Mouse (Mus musculus) forebrain, embryonic 15.5 days (tissue): ENCODE measurements around the gene Flot2. TPM values are rescaled to one million over a fixed set of nuclear protein-coding genes. Genes with fewer than 3 reads are reported as not detected.

Experiments
- ATAC-seq: fragments of 200-750 bp; cut with Nextera tagmentation; replicated peaks from 2 replicates; pipeline ENCODE4 v1.8.0; 2017; ENCODE audit warnings: mild to moderate bottlenecking, moderate TSS enrichment, moderate library complexity
- H3K27ac ChIP-seq: fragments of 300-500 bp; sonication (generic); replicated peaks from 2 replicates; pipeline ENCODE4 v1.5.1; 2015; ENCODE audit warnings: mild to moderate bottlenecking, inconsistent platforms
- H3K27me3 ChIP-seq: fragments of 300-500 bp; sonication (generic); 2 replicates; pipeline ENCODE4 v1.6.1; 2015; ENCODE audit warnings: inconsistent platforms
- H3K36me3 ChIP-seq: fragments of 300-500 bp; sonication (generic); 2 replicates; pipeline ENCODE4 v1.6.1; 2015; ENCODE audit warnings: mild to moderate bottlenecking, inconsistent platforms
- H3K4me1 ChIP-seq: fragments of 300-500 bp; sonication (generic); 2 replicates; pipeline ENCODE4 v1.6.1; 2015; ENCODE audit warnings: inconsistent platforms
- H3K4me2 ChIP-seq: fragments of 300-500 bp; sonication (generic); replicated peaks from 2 replicates; pipeline ENCODE4 v1.6.1; 2015; ENCODE audit warnings: mild to moderate bottlenecking, inconsistent platforms
- H3K4me3 ChIP-seq: fragments of 300-500 bp; sonication (generic); 2 replicates; pipeline ENCODE4 v1.5.1; 2015; ENCODE audit warnings: mild to moderate bottlenecking, inconsistent platforms
- H3K9ac ChIP-seq: fragments of 300-500 bp; sonication (generic); replicated peaks from 2 replicates; pipeline ENCODE4 v1.6.1; 2015; ENCODE audit warnings: mild to moderate bottlenecking, inconsistent platforms
- H3K9me3 ChIP-seq: fragments of 300-500 bp; sonication (generic); 2 replicates; pipeline ENCODE4 v1.6.1; 2016; ENCODE audit warnings: inconsistent platforms
- WGBS: fragments of 180-500 bp; shearing (Covaris S2); methylation state at CpG from one replicate; pipeline ENCODE4 v1.1.7; 2015; ENCODE audit warnings: mixed read lengths; 5-methylcytosine and 5-hydroxymethylcytosine counted together
- polyA plus RNA-seq: library from polyadenylated mRNA; unstranded; fragments of >200 nt; fragmentation: Nextera tagmentation; extraction: Ambion mirVana; gene quantifications from 2 replicates; pipeline ENCODE4 v1.2.1, GENCODE M21; 2015

The Flot2 gene
- polyA plus RNA-seq, 1 experiment from 2014 or later: 98.3 TPM

DNA sequence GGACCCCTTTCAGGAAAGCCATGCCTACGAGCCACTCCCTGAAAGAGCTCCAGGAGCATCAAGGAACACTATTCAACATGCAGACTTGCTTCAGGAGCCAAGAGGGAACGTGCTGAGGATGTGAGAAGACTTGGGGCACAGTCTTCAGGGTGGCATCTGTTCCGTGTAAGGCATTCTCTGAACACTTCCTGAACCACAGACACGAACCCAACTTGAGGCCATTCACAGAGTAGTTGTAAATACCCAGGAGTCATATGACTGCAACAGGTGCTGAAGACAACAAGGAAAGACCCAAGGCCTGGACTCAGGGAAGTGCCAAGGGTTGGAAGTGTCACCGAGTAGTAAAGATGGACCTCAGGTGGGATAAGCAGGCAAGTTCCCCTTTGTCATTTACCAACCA lies 29.8 kb downstream of the Flot2 start:
- no peak overlapping the region for H3K9ac ChIP-seq
- H3K4me2 ChIP-seq: no peak overlapping the region
- H3K9me3 ChIP-seq: no peaks in the 10 kb centered on the region
- no peaks in the 10 kb centered on the region for H3K4me1 ChIP-seq
- no peaks in the 10 kb centered on the region for H3K27me3 ChIP-seq
- no peak overlapping the region for H3K4me3 ChIP-seq
- WGBS: 74% methylated on average over 5 of the region's 5 CpGs
- no peak overlapping the region for H3K27ac ChIP-seq
- peaks cover 7% of the 10 kb centered on the region; the same call in 1 of the 2 replicates for H3K36me3 ChIP-seq
- ATAC-seq: no peak

DNA sequence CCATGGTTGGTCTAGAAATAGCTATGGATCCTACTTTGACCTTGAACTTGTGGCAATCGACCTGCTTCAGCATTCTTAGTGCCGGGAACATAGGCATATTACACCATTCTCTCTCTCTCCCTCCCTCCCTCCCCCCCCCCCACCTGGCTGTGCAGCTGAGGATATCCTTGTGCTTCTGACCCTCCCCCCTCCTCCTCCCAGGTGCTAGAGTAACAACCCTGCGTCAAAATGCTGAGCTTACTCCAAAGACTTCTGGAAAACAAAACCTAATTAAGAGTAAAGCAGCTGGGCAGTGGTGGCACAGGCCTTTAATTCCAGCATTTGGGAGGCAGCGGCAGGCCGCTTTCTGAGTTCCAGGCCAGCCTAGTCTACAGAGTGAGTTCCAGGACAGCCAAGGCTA lies 31.4 kb downstream of the Flot2 start:
- H3K4me3 ChIP-seq: no peak overlapping the region
- no peak overlapping the region for H3K27ac ChIP-seq
- no peak overlapping the region for H3K9ac ChIP-seq
- no peaks in the 10 kb centered on the region for H3K27me3 ChIP-seq
- H3K36me3 ChIP-seq: peaks cover 17% of the 10 kb centered on the region
- H3K4me1 ChIP-seq: no peaks in the 10 kb centered on the region
- H3K9me3 ChIP-seq: no peaks in the 10 kb centered on the region
- 86% methylated on average over 5 of the region's 5 CpGs for WGBS
- H3K4me2 ChIP-seq: no peak overlapping the region
- ATAC-seq: no peak

GRCm38 (mm10) chr11:78069646-78070045 lies 31.9 kb downstream of the Flot2 start:
- no peak overlapping the region for H3K4me2 ChIP-seq
- no peaks in the 10 kb centered on the region for H3K9me3 ChIP-seq
- no peaks in the 10 kb centered on the region for H3K4me1 ChIP-seq
- 84% methylated on average over 6 of the region's 6 CpGs for WGBS
- H3K27me3 ChIP-seq: no peaks in the 10 kb centered on the region
- H3K27ac ChIP-seq: no peak overlapping the region
- peaks cover 22% of the 10 kb centered on the region for H3K36me3 ChIP-seq
- H3K9ac ChIP-seq: no peak overlapping the region
- ATAC-seq: no peak
- H3K4me3 ChIP-seq: no peak overlapping the region

- no peaks in the 10 kb centered on the region for H3K4me1 ChIP-seq
- no peaks in the 10 kb centered on the region for H3K9me3 ChIP-seq
- H3K36me3 ChIP-seq: peaks cover 39% of the 10 kb centered on the region
- H3K4me2 ChIP-seq: no peak overlapping the region
- no peak overlapping the region for H3K4me3 ChIP-seq
- H3K27ac ChIP-seq: no peak overlapping the region
- no peak for ATAC-seq
- H3K27me3 ChIP-seq: no peaks in the 10 kb centered on the region
- H3K9ac ChIP-seq: no peak overlapping the region
- 87% methylated on average over 5 of the region's 5 CpGs for WGBS
Measured at GRCm38 (mm10) chr11:78071938-78072337, 34.2 kb downstream of the Flot2 start.

DNA sequence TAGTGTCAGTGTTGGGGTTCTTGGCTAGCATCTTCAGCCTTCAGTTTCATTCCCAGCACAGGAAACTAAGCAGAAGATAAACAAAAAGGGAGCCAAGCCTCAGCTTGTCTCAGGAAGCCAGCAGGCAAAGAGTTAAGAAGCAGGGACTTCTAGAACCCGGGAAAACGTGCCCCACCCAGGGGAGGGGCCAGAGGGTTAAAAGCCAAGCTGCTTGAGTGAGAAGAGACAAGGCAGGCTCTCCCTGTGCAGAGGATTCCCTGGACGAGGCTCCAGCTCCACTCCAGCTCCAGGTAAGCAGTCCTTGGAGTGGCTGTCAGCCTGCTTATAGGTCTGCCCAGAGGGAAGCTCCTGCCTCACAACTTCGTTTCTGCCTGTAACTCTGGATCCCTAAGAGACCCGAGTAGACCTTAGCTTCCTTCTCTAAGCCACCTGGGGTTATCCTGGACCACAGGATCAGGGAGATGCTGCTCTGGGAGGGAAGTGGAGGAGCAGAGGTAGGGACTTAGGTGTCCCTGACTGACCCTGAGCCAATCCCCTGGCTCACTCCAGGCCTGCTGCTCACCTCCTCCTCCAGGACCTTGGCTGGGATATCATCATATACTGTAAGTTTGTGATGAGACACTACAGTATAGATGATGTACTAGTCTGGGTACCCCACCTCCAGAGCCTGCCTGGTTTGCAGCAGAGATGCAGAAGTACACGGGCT lies 34.8 kb downstream of the Flot2 start:
- Histone ChIP-seq H3K27me3 (no peaks in the 10 kb centered on the region), H3K36me3 (peaks cover 43% of the 10 kb centered on the region), H3K4me1 (no peaks in the 10 kb centered on the region), H3K4me3 (no peak overlapping the region), H3K9me3 (no peaks in the 10 kb centered on the region), H3K27ac (no peak overlapping the region), H3K4me2 (no peak overlapping the region), H3K9ac (no peak overlapping the region)
- 32% methylated on average over 6 of the region's 6 CpGs for WGBS
- no peak for ATAC-seq

- H3K9me3 ChIP-seq: no peaks in the 10 kb centered on the region
- no peak overlapping the region for H3K27ac ChIP-seq
- no peak for ATAC-seq
- no peak overlapping the region for H3K9ac ChIP-seq
- no peak overlapping the region for H3K4me2 ChIP-seq
- H3K27me3 ChIP-seq: no peaks in the 10 kb centered on the region
- H3K36me3 ChIP-seq: peaks cover 47% of the 10 kb centered on the region
- no peak overlapping the region for H3K4me3 ChIP-seq
- H3K4me1 ChIP-seq: no peaks in the 10 kb centered on the region
- WGBS: 95% methylated on average over 9 of the region's 9 CpGs
Measured at GRCm38 (mm10) chr11:78073577-78074276, 36.0 kb downstream of the Flot2 start.

DNA sequence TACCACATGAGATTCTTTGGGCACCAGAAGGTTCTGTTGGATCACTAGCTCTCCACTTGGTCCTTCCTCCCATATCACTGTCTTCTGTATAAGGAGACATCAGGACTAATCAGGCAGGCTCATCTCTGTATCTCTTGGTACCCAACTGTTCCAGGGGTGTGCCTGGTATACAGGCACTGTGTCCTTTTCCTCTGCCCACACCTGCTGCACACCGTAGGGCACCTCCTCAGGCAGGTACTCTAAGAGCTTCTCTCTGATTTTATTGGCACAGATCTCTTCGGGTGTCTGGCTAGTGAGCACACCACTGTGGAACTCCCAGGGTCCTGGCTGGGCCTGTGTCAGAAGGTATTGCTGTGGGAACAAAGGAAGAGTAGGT lies 36.5 kb downstream of the Flot2 start:
- H3K4me3 ChIP-seq: no peak overlapping the region
- no peak overlapping the region for H3K4me2 ChIP-seq
- peaks cover 47% of the 10 kb centered on the region for H3K36me3 ChIP-seq
- H3K4me1 ChIP-seq: peaks cover 5% of the 10 kb centered on the region
- no peaks in the 10 kb centered on the region for H3K9me3 ChIP-seq
- 96% methylated on average over 2 of the region's 2 CpGs for WGBS
- H3K27me3 ChIP-seq: no peaks in the 10 kb centered on the region
- no peak overlapping the region for H3K9ac ChIP-seq
- H3K27ac ChIP-seq: no peak overlapping the region
- no peak for ATAC-seq

DNA sequence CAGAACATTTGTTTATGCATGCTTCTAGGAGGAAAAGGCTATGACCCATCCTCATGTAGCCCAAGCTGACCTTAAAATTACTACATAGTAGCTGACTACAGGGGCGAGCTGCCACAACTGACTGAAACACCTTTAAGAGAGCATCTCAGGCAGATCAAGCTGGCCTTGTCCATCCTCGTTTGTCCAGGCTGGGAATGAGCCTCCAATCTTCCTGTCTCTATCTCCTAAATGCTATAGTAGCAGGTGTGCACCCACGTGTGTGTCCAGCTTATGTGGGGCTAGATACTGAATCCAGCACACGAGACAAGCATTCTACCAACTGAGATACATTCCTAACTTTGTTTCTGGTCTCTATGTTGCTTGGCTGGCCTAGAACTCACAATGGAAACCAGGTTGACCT lies 36.9 kb downstream of the Flot2 start:
- H3K4me3 ChIP-seq: no peak overlapping the region
- no peaks in the 10 kb centered on the region for H3K9me3 ChIP-seq
- H3K27me3 ChIP-seq: no peaks in the 10 kb centered on the region
- H3K27ac ChIP-seq: no peak overlapping the region
- peaks cover 9% of the 10 kb centered on the region for H3K4me1 ChIP-seq
- no peak for ATAC-seq
- H3K36me3 ChIP-seq: peaks cover 47% of the 10 kb centered on the region
- H3K4me2 ChIP-seq: no peak overlapping the region
- H3K9ac ChIP-seq: no peak overlapping the region
- WGBS: 87% methylated on average over 4 of the region's 4 CpGs

DNA sequence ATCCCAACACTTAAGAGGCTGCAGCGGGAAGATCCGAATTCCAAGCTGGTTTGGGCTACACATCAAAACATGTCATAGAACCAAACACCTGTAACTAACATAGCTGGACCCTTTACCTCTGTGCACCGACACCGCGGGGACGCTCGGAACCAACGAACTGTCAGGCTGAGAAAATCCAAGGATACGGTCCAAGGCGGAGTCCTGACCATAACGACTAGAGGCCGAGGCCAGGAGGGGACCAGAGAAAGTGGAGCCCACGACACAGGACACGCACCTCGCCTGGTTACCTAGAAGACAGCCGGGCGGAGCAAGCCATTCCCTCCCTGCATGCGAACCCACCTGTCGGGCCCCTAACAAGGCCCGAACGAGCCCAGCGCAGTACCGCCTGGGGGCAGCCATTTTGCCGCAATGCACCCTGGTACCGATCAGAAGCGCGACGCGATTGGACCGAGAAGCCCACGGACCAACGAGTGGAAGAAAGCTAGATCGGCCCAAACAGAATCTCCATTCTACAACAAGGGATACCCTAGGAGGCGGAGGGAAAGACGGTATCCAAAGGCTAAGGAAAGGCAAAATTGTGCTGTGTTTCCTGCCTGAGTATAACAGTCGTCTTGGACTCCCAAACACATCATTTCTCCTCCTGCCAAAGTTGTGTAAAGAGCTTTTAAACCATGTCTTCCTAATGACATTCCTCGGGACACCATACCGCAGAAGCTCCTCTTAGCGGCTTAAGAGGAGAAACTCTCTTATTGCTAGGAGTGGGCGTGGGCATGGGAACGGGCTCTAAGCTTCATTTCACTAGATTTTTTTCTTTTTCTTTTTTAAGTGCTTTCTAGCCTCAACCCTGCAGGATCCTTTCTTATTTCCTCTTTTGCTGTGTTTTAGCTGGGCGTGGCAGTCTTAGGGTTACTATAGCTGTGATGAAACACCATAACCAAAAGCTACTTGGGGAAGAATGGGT lies 42.5 kb downstream of the Flot2 start, which contains the start of gene Eral1:
Eral1 (minus strand) TSS at position 423 of the 961 bp plus-strand sequence.
- WGBS: 2% methylated on average over 42 of the region's 42 CpGs
- Histone ChIP-seq H3K27ac (peak within 1 kb of the TSS; percentile 86), H3K4me3 (peak within 1 kb of the TSS; percentile 88), H3K4me1 (peaks cover 16% of the 10 kb centered on the region), H3K9me3 (no peaks in the 10 kb centered on the region), H3K4me2 (peak within 1 kb of the TSS; percentile 78), H3K9ac (peak within 1 kb of the TSS; percentile 74), H3K27me3 (peaks cover 4% of the 10 kb centered on the region; the same call in 1 of the 2 replicates), H3K36me3 (peaks cover 19% of the 10 kb centered on the region)
- peak; percentile 96 for ATAC-seq

- no peak for ATAC-seq
- Histone ChIP-seq H3K4me3 (no peak overlapping the region), H3K27ac (no peak overlapping the region), H3K9me3 (no peaks in the 10 kb centered on the region), H3K4me2 (no peak overlapping the region), H3K27me3 (peaks cover 4% of the 10 kb centered on the region; the same call in 1 of the 2 replicates), H3K9ac (no peak overlapping the region), H3K36me3 (no peaks in the 10 kb centered on the region), H3K4me1 (peaks cover 16% of the 10 kb centered on the region)
- 73% methylated on average over 1 of the region's 1 CpGs for WGBS
Measured at GRCm38 (mm10) chr11:78083595-78083994, 45.9 kb downstream of the Flot2 start.

DNA sequence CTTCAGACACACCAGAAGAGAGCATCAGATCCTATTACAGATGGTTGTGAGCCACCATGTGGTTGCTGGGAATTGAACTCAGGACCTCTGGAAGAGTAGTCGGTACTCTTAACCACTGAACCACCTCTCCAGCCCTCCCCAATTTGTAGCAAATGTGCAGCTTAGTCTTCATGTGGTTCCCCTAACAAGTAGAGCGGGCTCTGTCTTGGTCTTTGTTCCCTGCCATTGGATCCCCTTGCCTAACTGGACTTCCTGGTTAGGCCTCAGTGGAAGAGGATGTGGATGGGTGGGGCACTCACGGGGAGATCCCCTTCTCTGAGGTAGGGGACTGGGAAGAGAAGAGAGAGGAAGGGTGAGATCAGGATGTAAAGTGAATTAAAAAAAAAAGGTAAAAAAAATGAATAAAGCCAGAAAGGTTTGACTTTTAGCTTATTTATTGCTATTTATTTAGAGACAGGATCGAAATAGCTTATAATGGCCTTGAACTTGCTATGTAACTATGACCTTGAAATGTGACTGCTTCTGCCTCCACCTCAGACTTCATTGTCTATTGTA lies 49.3 kb downstream of the Flot2 start:
- no peak overlapping the region for H3K4me3 ChIP-seq

More for the DNA sequence above, 49.3 kb downstream of the Flot2 start:
- Histone ChIP-seq H3K4me1 (no peaks in the 10 kb centered on the region), H3K9me3 (no peaks in the 10 kb centered on the region), H3K27ac (no peak overlapping the region), H3K9ac (no peak overlapping the region), H3K36me3 (no peaks in the 10 kb centered on the region), H3K4me2 (no peak overlapping the region), H3K27me3 (peaks cover 4% of the 10 kb centered on the region; the same call in 1 of the 2 replicates)
- 79% methylated on average over 4 of the region's 4 CpGs for WGBS
- ATAC-seq: no peak
